Mouse (Mus musculus) liver, adult 2 months (tissue): ENCODE measurements around the gene Fosl1. TPM values are rescaled to one million over a fixed set of nuclear protein-coding genes. Genes with fewer than 3 reads are reported as not detected.
"Not testable (repeated sequence)": the region's sequence is repeated elsewhere in the genome, so short reads cannot be mapped to it uniquely, and the experiment has no call there.

Experiments used
- DNase-seq: peaks from one replicate; pipeline ENCODE4 v3.0.0-alpha.2; 2011; ENCODE audit warnings: low read depth, low spot score; ENCODE audit errors: extremely low read depth
- H3K27ac ChIP-seq: fragments of 200-500 bp; replicated peaks from 2 replicates; pipeline ENCODE4 v1.5.1; 2012; ENCODE audit warnings: low read depth, mild to moderate bottlenecking, control low read depth, inconsistent platforms, low read length; ENCODE audit not compliant: insufficient read depth
- H3K27me3 ChIP-seq: fragments of 200-500 bp; 2 replicates; pipeline ENCODE4 v1.6.1; 2012; ENCODE audit warnings: mild to moderate bottlenecking, moderate library complexity, low read length, inconsistent platforms; ENCODE audit not compliant: control insufficient read depth, insufficient read depth
- H3K36me3 ChIP-seq: fragments of 200-500 bp; 2 replicates; pipeline ENCODE4 v1.6.1; 2012; ENCODE audit warnings: low read length, inconsistent platforms; ENCODE audit not compliant: control insufficient read depth, insufficient read depth
- H3K4me1 ChIP-seq: fragments of 200-500 bp; 2 replicates; pipeline ENCODE4 v1.6.1; 2011; ENCODE audit warnings: low read length; ENCODE audit not compliant: control insufficient read depth, insufficient read depth
- H3K4me3 ChIP-seq: fragments of 200-500 bp; 2 replicates; pipeline ENCODE4 v1.5.1; 2011; ENCODE audit warnings: low read depth, mild to moderate bottlenecking, control low read depth, low read length, moderate library complexity; ENCODE audit not compliant: insufficient read depth
- H3K79me2 ChIP-seq: fragments of 200-500 bp; 2 replicates; pipeline ENCODE4 v1.6.1; 2012; ENCODE audit warnings: inconsistent platforms, mild to moderate bottlenecking, low read length, moderate library complexity; ENCODE audit not compliant: control insufficient read depth, insufficient read depth
- H3K9ac ChIP-seq: fragments of 200-500 bp; 2 replicates; pipeline ENCODE4 v1.6.1; 2012; ENCODE audit warnings: low read depth, mild to moderate bottlenecking, control low read depth, inconsistent platforms, low read length
- CTCF ChIP-seq: fragments of 200-500 bp; IDR thresholded peaks from 2 replicates; pipeline ENCODE4 v1.5.1; 2011; ENCODE audit warnings: low read depth, low read length, control low read depth
- POLR2A ChIP-seq: fragments of 200-500 bp; IDR thresholded peaks from 2 replicates; pipeline ENCODE4 v1.6.1; 2011; ENCODE audit warnings: low read length, control low read depth; ENCODE audit not compliant: insufficient read depth; ENCODE audit errors: extremely low read depth
- WGBS: fragments of 180-500 bp; shearing (Covaris S2); methylation state at CpG from one replicate; pipeline ENCODE4 v1.1.7; 2018; 5-methylcytosine and 5-hydroxymethylcytosine counted together
- polyA plus RNA-seq: library from polyadenylated mRNA; depleted of rRNA; stranded (reverse); fragments of >200 nt; gene quantifications from 2 replicates; pipeline ENCODE4 v1.2.3, GENCODE M21; 2012; rRNA removed
- total RNA-seq: library from RNA; depleted of rRNA; stranded (reverse); fragments of >200 nt; gene quantifications from 2 replicates; pipeline ENCODE4 v1.2.3, GENCODE M21; 2014; rRNA removed

Fosl1 gene
- not detected in 2 replicates for total RNA-seq
- polyA plus RNA-seq, result not detected in 2 replicates

DNA sequence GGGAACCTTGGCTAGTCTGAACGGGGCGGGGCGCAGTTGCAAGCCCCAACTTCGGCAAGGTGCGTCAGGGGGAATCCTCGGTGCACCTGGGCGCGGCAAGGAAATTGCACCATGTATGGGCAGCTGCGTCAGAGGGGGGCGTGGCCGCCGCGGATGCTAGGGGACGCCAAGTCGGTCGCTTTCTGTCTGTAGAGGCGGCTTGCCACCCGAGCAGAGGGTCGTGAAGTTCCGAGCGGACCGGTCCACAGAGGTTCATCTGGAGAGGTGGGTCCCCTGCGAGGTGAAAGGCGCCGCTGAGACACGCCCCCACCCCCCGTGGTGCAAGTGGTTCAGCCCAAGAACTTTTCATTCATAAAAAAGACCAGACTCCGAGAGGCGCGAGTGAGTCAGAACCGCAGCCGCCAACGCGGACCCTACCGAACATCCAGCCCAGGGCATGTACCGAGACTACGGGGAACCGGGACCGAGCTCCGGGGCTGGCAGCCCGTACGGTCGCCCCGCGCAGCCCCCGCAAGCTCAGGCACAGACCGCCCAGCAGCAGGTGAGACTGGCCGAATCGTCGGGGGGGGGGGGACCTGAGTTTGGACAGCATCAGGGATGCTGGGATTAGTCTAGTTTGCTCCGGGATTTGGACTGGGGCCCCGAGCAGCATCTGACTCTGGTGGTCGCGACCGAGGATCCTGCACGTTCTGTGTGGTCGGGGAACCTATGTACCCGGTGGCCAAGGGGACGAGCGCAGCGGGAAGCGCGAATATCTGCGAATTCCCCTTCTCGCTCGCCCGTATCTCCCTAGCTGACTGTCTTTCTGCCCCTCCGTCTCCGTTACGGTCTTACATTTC, at the start of gene Fosl1:
TSS of gene Fosl1 (plus strand) at position 33 of the 839 bp plus-strand sequence.
- TF ChIP-seq POLR2A (no peak), CTCF (no peak)
- H3K36me3 ChIP-seq, result no peaks in the 10 kb centered on the region
- no peak within 1 kb of the TSS for H3K27ac ChIP-seq
- 2% methylated on average over 70 of the region's 70 CpGs for whole genome bisulfite sequencing
- H3K27me3 ChIP-seq, result peaks cover 16% of the 10 kb centered on the region
- H3K9ac ChIP-seq, result no peak within 1 kb of the TSS
- no peak for DNase-seq
- H3K4me3 ChIP-seq, result peak within 1 kb of the TSS; percentile 65
- H3K79me2 ChIP-seq, result no peaks in the 10 kb centered on the region
- H3K4me1 ChIP-seq, result peaks cover 5% of the 10 kb centered on the region

DNA sequence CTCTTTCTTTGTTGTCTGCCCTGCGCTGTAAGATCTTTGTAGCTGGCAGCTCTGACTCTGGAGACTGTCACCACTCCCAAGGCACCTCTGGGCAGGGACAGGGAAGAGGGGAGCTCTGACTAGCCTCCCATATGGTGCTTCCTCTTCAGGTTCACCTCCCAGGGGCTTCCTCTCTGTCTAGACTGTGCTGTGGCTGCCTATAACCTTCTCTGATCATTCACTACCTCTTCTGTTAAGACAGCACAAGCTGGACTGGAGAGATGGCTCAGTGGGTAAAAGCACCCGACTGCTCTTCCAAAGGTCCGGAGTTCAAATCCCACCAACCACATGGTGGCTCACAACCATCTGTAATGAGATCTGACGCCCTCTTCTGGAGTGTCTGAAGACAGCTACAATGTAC, 46.3 kb upstream of the Fosl1 start:
- not testable (repeated sequence) for H3K27ac ChIP-seq, H3K36me3 ChIP-seq, H3K4me3 ChIP-seq, H3K27me3 ChIP-seq, H3K9ac ChIP-seq, DNase-seq, H3K79me2 ChIP-seq, H3K4me1 ChIP-seq
- WGBS, result 74% methylated on average over 4 of the region's 4 CpGs

DNA sequence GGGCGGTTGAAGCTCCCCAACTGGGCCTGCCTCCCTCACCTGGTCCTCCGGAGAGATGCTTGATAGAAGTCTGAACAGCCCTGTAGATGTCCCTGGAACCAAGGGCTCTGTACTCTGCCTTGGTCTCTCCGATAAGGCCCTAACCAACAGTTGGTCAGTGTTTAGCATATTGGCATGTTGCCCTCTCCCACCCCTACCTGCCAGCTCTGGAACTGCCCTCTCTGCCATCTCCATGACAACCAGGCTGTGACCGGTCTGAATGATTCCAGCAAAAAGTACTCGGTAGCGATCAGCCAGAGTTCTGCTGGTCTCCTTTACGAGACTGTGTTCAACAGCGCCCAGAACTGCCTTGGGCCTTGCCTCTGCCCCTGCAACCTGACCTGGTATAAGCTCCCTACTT, 45.1 kb upstream of the Fosl1 start, which contains the start of gene Tsga10ip:
TSS of gene Tsga10ip (minus strand) at position 234 of the 400 bp plus-strand sequence.
- H3K27ac ChIP-seq, result no peak within 1 kb of the TSS
- WGBS, result 86% methylated on average over 8 of the region's 8 CpGs
- no peak within 1 kb of the TSS for H3K9ac ChIP-seq
- no peaks in the 10 kb centered on the region for H3K36me3 ChIP-seq
- H3K4me3 ChIP-seq, result no peak within 1 kb of the TSS
- TF ChIP-seq POLR2A (no peak), CTCF (no peak)
- no peak for DNase-seq
- peaks cover 4% of the 10 kb centered on the region; the same call in 1 of the 2 replicates for H3K4me1 ChIP-seq
- H3K27me3 ChIP-seq, result no peaks in the 10 kb centered on the region
- no peaks in the 10 kb centered on the region for H3K79me2 ChIP-seq

GRCm38 (mm10) chr19:5405924-5406323, 41.4 kb upstream of the Fosl1 start:
- Histone ChIP-seq H3K4me3 (peak overlapping the region; percentile 44), H3K27ac (peak overlapping the region; percentile 69), H3K79me2 (0 out of 2 replicates have a peak, but pooled peaks cover 3% of the 10 kb centered on the region), H3K9ac (peak overlapping the region; percentile 65), H3K4me1 (peaks cover 17% of the 10 kb centered on the region), H3K36me3 (no peaks in the 10 kb centered on the region), H3K27me3 (no peaks in the 10 kb centered on the region)
- WGBS, result 7% methylated on average over 7 of the region's 7 CpGs
- TF ChIP-seq CTCF (no peak), POLR2A (no peak)
- no peak for DNase-seq

DNA sequence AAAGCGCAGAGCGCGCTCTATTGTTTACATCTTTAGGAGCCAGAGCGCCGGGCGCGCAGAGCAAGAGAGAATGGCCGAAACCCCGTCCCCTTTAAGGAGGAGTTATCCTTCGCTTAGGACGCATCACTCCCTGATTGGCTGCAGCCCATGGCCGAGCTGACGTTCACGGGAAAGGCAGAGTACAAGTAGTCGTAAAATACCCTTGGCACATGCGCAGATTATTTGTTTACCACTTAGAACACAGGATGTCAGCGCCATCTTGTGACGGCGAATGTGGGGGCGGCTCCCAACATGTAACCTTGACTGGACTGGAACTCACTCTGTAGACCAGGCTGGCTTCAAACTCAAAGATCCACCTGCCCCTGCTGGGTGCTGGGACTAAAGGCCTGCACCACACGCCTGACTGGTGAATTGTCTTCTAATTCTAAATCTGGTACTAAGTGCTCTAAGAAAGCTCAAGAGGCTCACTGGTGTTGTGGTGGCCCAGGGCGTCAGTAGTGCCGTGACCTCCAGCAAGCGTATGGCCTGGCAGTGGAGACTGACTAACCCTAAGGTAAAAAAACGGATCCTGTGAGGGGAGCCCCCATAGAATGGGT, 40.7 kb upstream of the Fosl1 start:
- not testable (repeated sequence) for H3K79me2 ChIP-seq, H3K27me3 ChIP-seq, H3K36me3 ChIP-seq
- H3K27ac ChIP-seq, result peak overlapping the region; percentile 94
- H3K9ac ChIP-seq, result peak overlapping the region; percentile 75
- TF ChIP-seq POLR2A, result peak; percentile 22; the same call in 1 of the 2 replicates
- peak; percentile 70 for DNase-seq
- under 1% methylated on average over 25 of the region's 25 CpGs for WGBS
- peaks cover 17% of the 10 kb centered on the region for H3K4me1 ChIP-seq
- H3K4me3 ChIP-seq, result peak overlapping the region; percentile 58

DNA sequence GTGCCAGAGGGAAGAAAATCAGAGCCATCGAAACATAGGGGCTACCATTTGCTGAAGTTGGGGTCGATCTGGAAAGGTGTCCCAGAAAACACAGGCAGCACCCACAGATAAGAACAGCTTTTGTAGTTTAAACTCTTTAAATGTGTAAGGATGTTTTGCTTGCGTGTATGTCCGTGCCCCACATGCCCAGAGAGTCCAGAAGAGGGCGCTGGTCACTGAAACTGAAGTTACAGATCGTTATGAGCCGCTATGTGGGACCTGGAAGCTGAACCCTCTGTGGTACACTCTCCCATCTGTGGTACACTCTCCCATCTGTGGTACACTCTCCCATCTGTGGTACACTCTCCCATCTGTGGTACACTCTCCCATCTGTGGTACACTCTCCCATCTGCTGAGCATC, 40.2 kb upstream of the Fosl1 start:
- Histone ChIP-seq H3K79me2 (0 out of 2 replicates have a peak, but pooled peaks cover 3% of the 10 kb centered on the region), H3K27me3 (no peaks in the 10 kb centered on the region), H3K4me1 (peaks cover 17% of the 10 kb centered on the region), H3K36me3 (no peaks in the 10 kb centered on the region), H3K4me3 (peak overlapping the region; percentile 58), H3K9ac (peak overlapping the region; percentile 75), H3K27ac (peak overlapping the region; percentile 94)
- 5% methylated on average over 7 of the region's 7 CpGs for WGBS
- DNase-seq, result peak; percentile 78
- TF ChIP-seq POLR2A, result no peak
- peak; percentile 80 for TF ChIP-seq CTCF
